Mouse (Mus musculus): ENCODE results near the gene Wnt4.
A peak's percentile ranks its signal among the peaks of the same experiment; 100 is the strongest.

Gene Wnt4

GRCm38 (mm10) chr4:137279346-137279745 lies 2.1 kb downstream of the Wnt4 start:
- no peak for DNase-seq (ENCODE audit: low spot score in 2 of 2)

- no peak for DNase-seq (ENCODE audit: low spot score in 2 of 2)
These were observed 4.0 kb downstream of the Wnt4 start for GRCm38 (mm10) chr4:137281273-137281672.

GRCm38 (mm10) chr4:137282122-137282521 lies 4.8 kb downstream of the Wnt4 start:
- no peak for DNase-seq (ENCODE audit: low spot score in 2 of 2)

- no peak for DNase-seq (ENCODE audit: low spot score in 2 of 2)
These were observed 5.5 kb downstream of the Wnt4 start for GRCm38 (mm10) chr4:137282584-137283406.

- no peak for DNase-seq (ENCODE audit: low spot score in 2 of 2)
These were observed 6.1 kb downstream of the Wnt4 start for GRCm38 (mm10) chr4:137283407-137283732.

- no peak for DNase-seq (ENCODE audit: low spot score in 2 of 2)
These were observed 8.8 kb downstream of the Wnt4 start for GRCm38 (mm10) chr4:137285876-137286661.

- no peak for DNase-seq (ENCODE audit: low spot score in 2 of 2)
These were observed 9.3 kb downstream of the Wnt4 start for GRCm38 (mm10) chr4:137286662-137286953.

GRCm38 (mm10) chr4:137287206-137287605 lies 9.9 kb downstream of the Wnt4 start:
- DNase-seq (ENCODE audit: low spot score in 2 of 2) = no peak

GRCm38 (mm10) chr4:137287818-137288217 lies 10.5 kb downstream of the Wnt4 start:
- DNase-seq (ENCODE audit: low spot score in 2 of 2) = peak in 1 of 2 experiments; percentile 16

GRCm38 (mm10) chr4:137289701-137290100 lies 12.4 kb downstream of the Wnt4 start:
- DNase-seq (ENCODE audit: low spot score in 2 of 2) = no peak

GRCm38 (mm10) chr4:137290250-137290649 lies 13.0 kb downstream of the Wnt4 start:
- no peak for DNase-seq (ENCODE audit: low spot score in 2 of 2)

GRCm38 (mm10) chr4:137292625-137293024 lies 15.3 kb downstream of the Wnt4 start:
- no peak for DNase-seq (ENCODE audit: low spot score in 2 of 2)

GRCm38 (mm10) chr4:137294032-137294431 lies 16.7 kb downstream of the Wnt4 start:
- DNase-seq (ENCODE audit: low spot score in 2 of 2) = no peak

GRCm38 (mm10) chr4:137294474-137294873 lies 17.2 kb downstream of the Wnt4 start:
- no peak for DNase-seq (ENCODE audit: low spot score in 2 of 2)

GRCm38 (mm10) chr4:137294951-137295350 lies 17.7 kb downstream of the Wnt4 start:
- no peak for DNase-seq (ENCODE audit: low spot score in 2 of 2)

- no peak for DNase-seq (ENCODE audit: low spot score in 2 of 2)
These were observed 20.3 kb downstream of the Wnt4 start for GRCm38 (mm10) chr4:137297611-137298010.

- DNase-seq (ENCODE audit: low spot score in 2 of 2) = no peak
These were observed 21.1 kb downstream of the Wnt4 start for GRCm38 (mm10) chr4:137298406-137298805.

- DNase-seq (ENCODE audit: low spot score in 2 of 2) = no peak
These were observed 22.9 kb downstream of the Wnt4 start for GRCm38 (mm10) chr4:137300227-137300626.

- no peak for DNase-seq (ENCODE audit: low spot score in 2 of 2)
These were observed 24.3 kb downstream of the Wnt4 start for GRCm38 (mm10) chr4:137301635-137302034.

GRCm38 (mm10) chr4:137304106-137304505 lies 26.8 kb downstream of the Wnt4 start:
- no peak for DNase-seq (ENCODE audit: low spot score in 2 of 2)

- DNase-seq (ENCODE audit: low spot score in 2 of 2) = no peak
These were observed 27.8 kb downstream of the Wnt4 start for GRCm38 (mm10) chr4:137305066-137305465.

GRCm38 (mm10) chr4:137305831-137306576 lies 28.7 kb downstream of the Wnt4 start:
- no peak for DNase-seq (ENCODE audit: low spot score in 2 of 2)

- no peak for DNase-seq (ENCODE audit: low spot score in 2 of 2)
These were observed 29.2 kb downstream of the Wnt4 start for GRCm38 (mm10) chr4:137306577-137306888.

All from spleen, postnatal 14 days (tissue).